Mouse (Mus musculus) naive thymus-derived CD4-positive, alpha-beta T cell, adult 2 months (primary cell): ENCODE data around the gene Olfr739.

Experiments used
- DNase-seq: peaks from one replicate; pipeline ENCODE4 v3.0.0-alpha.2; 2011; ENCODE audit warnings: low read depth

Olfr739 gene

DNA sequence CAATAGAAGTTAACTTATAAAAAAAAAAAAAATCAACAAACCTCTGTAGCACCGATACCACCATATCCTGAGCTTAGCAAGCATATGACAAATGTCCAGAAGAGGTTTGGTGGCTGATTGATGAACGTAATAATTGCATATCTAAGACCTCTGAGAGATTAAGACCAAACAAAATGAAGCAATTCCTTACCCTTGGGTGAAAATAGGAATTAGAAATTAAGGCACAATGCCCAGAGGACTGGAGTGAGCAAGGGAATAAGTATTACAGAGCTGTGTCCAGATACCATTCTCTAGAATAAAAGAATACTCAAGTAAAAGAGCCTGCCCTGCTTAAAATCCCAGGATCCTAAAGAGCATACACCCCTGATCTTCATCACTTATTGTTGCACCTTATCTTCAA is at the start of gene Olfr739:
TSS of gene Olfr739 (plus strand) at position 301 of the 400 bp plus-strand sequence.
- no peak for DNase-seq

- no peak for DNase-seq
These were observed 37.6 kb upstream of the Olfr739 start, which contains the start of gene Olfr736 for GRCm38 (mm10) chr14:50380863-50381262. Gene Olfr736, plus strand, starts transcription at chr14:50381163.

DNA sequence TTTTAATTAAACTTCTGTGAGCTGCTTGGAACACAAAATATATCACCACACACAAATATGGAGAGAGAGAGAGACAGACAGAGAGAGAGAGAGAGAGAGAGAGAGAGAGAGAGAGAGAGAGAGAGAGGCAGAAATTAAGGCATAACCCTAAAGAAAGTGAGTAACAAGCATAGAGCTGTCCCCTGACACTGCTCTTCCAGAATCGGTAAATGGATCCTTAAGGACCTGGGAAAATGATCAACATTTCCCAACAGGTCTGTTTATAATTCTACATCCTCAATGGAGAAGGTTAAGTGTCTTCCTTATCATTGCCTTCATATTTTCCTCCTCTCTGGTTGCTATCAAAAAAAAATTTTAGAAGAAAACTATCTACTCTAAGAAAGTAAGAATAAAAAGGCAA is 11.2 kb upstream of the Olfr739 start, which contains the start of gene Olfr738:
TSS of gene Olfr738 (plus strand) at position 301 of the 400 bp plus-strand sequence.
- DNase-seq = no peak

GRCm38 (mm10) chr14:50445245-50445644 is 26.8 kb downstream of the Olfr739 start, which contains the start of gene Olfr740:
Gene Olfr740, plus strand, starts transcription at chr14:50445545.
- no peak for DNase-seq

DNA sequence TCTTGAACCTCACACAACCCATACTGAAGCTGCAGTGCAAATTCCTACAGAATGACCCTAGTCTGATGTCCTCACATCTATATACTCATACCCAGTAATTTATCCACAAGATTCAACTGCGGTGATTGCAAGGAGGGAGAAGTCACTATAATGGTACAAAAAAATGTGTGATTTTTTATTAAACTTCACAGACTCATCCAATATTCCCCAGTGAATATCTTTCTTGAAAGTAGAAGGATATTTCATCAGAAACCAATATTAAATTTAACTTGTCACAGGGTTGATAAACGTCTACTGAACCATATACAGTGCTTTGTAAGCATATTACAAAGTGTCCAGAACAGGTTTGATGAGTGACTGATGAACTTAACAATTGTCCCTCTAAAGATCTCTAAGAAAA is 54.0 kb downstream of the Olfr739 start, which contains the start of gene Olfr741:
TSS of gene Olfr741 (plus strand) at position 301 of the 400 bp plus-strand sequence.
- no peak for DNase-seq
